Mouse (Mus musculus): ENCODE data around the gene Zfp719. TPM values are rescaled to one million over a fixed set of nuclear protein-coding genes. Genes with fewer than 3 reads are reported as not detected.
A peak's percentile ranks its signal among the peaks of the same experiment; 100 is the strongest.

Zfp719 gene
- polyA plus RNA-seq (2014; fragmentation: Nextera tagmentation; extraction: Ambion mirVana), result 16.5 and 19.8 TPM in 2 replicates

DNA sequence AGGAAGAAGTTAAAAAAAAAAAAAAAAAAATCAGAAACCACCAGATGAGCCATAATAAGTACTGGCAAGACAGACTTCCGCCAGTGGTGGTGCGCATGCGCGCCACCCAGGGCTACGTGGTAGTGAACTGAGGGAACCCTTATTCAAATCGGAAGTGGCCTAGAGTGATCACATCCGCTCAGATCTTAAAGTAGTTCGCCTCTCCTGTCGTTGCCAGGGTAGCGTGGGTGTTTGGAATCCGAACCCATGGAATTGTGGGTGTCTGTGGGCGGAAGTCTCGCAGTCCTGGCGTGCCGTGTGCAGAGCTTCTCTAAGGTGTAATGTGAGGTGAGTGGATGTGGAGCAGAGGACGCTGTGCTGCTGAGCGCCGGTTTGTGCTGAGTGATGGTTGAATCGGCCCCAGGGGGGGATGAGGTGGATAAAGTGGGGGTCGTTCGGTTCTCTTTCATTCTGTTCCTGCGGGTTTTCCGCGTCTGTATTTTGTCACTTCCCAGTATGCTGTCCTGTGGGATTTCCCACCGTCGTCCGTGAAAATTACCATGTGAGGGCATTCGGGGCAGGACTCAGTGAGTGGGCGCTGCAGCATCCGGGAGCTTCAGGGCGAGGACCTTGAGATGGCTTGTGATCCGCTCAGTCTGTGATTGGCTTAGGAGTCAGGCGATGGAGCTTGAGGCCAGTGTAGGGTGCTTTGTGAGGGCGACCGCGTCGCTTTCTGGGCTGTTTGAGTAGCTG, at the start of gene Zfp719:
Gene Zfp719, plus strand, starts transcription at position 171 of the 732 bp plus-strand sequence.
- under 1% methylated on average over 37 of the region's 37 CpGs for WGBS

DNA sequence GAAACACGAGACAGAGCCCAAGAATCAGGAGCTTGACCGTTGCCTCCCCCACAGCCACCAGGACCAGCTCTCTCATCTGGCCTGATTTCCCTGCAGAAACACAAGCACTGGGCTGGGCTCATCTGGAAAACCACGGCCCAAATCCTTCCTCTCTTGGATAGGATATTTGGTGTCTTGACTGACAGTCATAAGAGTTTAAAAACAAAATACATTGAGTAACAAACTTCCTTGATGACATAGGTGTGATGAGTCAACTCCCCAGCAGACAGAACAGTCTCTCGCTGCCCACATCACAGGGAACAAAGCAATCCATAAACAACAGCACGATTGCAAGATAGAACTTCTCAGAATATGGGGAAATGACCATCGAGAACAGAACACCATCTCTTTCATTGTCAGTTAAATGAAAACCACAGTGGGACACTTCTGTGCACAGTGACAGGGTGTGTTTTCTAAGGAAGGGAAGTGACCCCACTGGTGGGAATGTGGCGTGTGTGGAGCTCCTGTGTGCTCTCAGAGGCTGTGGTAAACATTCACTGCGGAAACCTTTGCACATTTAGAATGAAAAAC, 49.1 kb upstream of the Zfp719 start:
- Histone ChIP-seq H3K27ac (ENCODE audit: low read depth, low read length) (no peak overlapping the region), H3K4me1 (ENCODE audit: control insufficient read depth, insufficient read depth, low read length) (no peaks in the 10 kb centered on the region), H3K27me3 (ENCODE audit: control insufficient read depth, insufficient read depth, low read length) (no peaks in the 10 kb centered on the region), H3K4me3 (ENCODE audit: low read depth, low read length) (no peak overlapping the region), H3K4me2 (ENCODE audit: low read depth, low read length) (no peak overlapping the region), H3K9me3 (ENCODE audit: control insufficient read depth, low read length) (no peaks in the 10 kb centered on the region), H3K36me3 (ENCODE audit: control insufficient read depth, insufficient read depth, low read length) (no peaks in the 10 kb centered on the region), H3K9ac (replicated peaks; ENCODE audit: low read depth, low read length) (no peak overlapping the region)
- no peak for ATAC-seq (ENCODE audit: low read depth)
- WGBS, result 74% methylated on average over 8 of the region's 8 CpGs

More for the DNA sequence above, at the start of gene Zfp719:
- H3K9me3 ChIP-seq (ENCODE audit: control insufficient read depth, low read length), result no peaks in the 10 kb centered on the region
- H3K36me3 ChIP-seq (ENCODE audit: control insufficient read depth, insufficient read depth, low read length), result peaks cover 18% of the 10 kb centered on the region
- H3K27ac ChIP-seq (ENCODE audit: low read depth, low read length), result peak within 1 kb of the TSS; percentile 81
- ATAC-seq (ENCODE audit: low read depth), result peak; percentile 98
- no peaks in the 10 kb centered on the region for H3K27me3 ChIP-seq (ENCODE audit: control insufficient read depth, insufficient read depth, low read length)
- peak within 1 kb of the TSS; percentile 69 for H3K4me2 ChIP-seq (ENCODE audit: low read depth, low read length)
- peaks cover 12% of the 10 kb centered on the region for H3K4me1 ChIP-seq (ENCODE audit: control insufficient read depth, insufficient read depth, low read length)
- H3K4me3 ChIP-seq (ENCODE audit: low read depth, low read length), result peak within 1 kb of the TSS; percentile 70
- H3K9ac ChIP-seq (replicated peaks; ENCODE audit: low read depth, low read length), result peak within 1 kb of the TSS; percentile 73

DNA sequence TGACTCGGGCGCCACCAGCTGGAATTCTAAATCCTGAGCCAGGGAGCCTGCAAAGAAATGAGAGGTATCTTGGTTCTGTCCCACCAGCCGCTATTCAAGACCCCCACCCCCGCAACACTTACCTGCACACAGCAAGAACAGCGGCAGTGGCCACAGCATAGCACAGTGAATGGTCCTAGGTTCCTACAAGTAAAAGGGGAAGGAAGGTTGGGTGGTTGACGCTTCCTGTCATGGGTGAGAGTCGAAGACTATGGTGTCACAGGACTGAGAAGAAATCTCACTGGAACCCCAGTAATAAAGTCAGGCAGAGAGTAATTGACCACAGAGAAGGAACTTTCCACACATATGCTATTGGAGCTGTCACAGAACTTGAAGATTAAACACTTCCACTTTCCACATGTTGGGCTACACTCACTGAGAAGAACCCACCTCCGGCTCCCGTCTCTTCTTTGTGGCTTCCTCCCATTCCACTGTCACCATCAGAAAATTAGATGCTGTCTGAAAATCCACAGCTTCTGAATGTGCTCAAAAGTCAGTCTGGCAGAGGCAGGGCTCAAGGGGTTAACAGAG, 46.4 kb upstream of the Zfp719 start:
- WGBS, result 91% methylated on average over 9 of the region's 9 CpGs
- ATAC-seq (ENCODE audit: low read depth), result no peak
- H3K27me3 ChIP-seq (ENCODE audit: control insufficient read depth, insufficient read depth, low read length), result no peaks in the 10 kb centered on the region

DNA sequence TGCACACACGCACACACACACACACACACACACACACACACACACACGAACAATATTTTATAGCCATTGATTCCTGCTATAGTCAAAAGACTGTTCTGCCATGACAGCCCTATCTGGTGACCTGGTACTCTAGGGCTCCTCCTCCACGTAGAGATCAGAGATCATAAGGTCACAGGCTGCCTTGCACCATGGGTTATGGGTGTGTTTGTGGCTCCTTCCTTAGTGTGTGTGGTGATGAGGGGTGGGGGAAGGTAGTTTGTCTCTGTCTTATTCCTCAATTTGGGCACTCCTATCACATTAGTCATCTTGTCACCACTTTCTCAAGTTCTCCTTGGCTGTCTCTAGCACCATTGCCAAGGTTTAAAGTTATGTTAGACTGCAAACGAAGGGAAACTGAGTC, 40.9 kb upstream of the Zfp719 start:
- Histone ChIP-seq H3K9me3 (ENCODE audit: control insufficient read depth, low read length) (no peaks in the 10 kb centered on the region), H3K4me2 (ENCODE audit: low read depth, low read length) (no peak overlapping the region), H3K36me3 (ENCODE audit: control insufficient read depth, insufficient read depth, low read length) (no peaks in the 10 kb centered on the region), H3K4me3 (ENCODE audit: low read depth, low read length) (no peak overlapping the region), H3K9ac (replicated peaks; ENCODE audit: low read depth, low read length) (no peak overlapping the region), H3K27me3 (ENCODE audit: control insufficient read depth, insufficient read depth, low read length) (no peaks in the 10 kb centered on the region), H3K27ac (ENCODE audit: low read depth, low read length) (no peak overlapping the region), H3K4me1 (ENCODE audit: control insufficient read depth, insufficient read depth, low read length) (no peaks in the 10 kb centered on the region)
- ATAC-seq (ENCODE audit: low read depth), result no peak
- 70% methylated on average over 4 of the region's 4 CpGs for WGBS

More for the DNA sequence above, 46.4 kb upstream of the Zfp719 start:
- H3K4me2 ChIP-seq (ENCODE audit: low read depth, low read length), result no peak overlapping the region
- H3K9ac ChIP-seq (replicated peaks; ENCODE audit: low read depth, low read length), result no peak overlapping the region
- H3K36me3 ChIP-seq (ENCODE audit: control insufficient read depth, insufficient read depth, low read length), result no peaks in the 10 kb centered on the region
- H3K4me1 ChIP-seq (ENCODE audit: control insufficient read depth, insufficient read depth, low read length), result no peaks in the 10 kb centered on the region
- H3K9me3 ChIP-seq (ENCODE audit: control insufficient read depth, low read length), result no peaks in the 10 kb centered on the region
- H3K4me3 ChIP-seq (ENCODE audit: low read depth, low read length), result no peak overlapping the region
- H3K27ac ChIP-seq (ENCODE audit: low read depth, low read length), result no peak overlapping the region

DNA sequence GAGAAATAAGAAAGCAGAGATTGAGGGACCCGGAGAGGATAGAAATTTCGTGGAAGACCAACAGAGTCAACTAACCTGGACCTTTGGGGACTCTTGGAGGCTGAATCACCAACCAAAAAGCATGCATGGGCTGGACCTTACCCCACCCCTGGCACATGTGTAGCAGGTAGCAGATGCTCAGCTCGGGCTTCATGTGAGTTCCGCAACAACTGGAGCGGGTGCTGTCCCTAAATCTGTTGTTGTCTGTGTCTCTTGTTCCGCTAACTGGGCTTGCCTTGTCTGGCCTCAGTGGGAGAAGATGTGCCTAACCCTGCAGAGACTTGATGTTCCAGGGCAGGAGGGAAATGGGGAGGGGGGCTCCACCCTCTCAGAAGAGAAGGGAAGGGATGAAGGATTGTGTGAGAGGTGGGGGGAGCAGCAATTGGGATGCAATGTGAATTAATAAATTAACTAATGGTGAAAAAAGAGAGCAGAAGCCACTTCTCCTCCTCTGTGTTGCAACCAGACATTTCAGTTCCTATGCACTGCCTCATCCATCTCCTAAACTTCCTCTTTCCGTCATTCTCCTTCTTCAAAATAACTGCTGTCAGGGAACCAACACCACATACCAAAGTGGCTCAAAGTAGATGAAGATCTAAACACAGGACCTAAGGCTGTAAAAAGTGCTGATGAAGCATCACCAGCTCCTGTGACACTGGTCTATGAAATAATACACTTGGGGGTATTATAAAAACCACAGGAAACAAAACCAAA, 35.0 kb upstream of the Zfp719 start, which contains the start of gene Cd33:
Gene Cd33, minus strand, starts transcription at position 204 of the 753 bp plus-strand sequence.
- Histone ChIP-seq H3K27me3 (ENCODE audit: control insufficient read depth, insufficient read depth, low read length) (no peaks in the 10 kb centered on the region), H3K4me2 (ENCODE audit: low read depth, low read length) (no peak within 1 kb of the TSS), H3K4me3 (ENCODE audit: low read depth, low read length) (no peak within 1 kb of the TSS), H3K9ac (replicated peaks; ENCODE audit: low read depth, low read length) (no peak within 1 kb of the TSS), H3K27ac (ENCODE audit: low read depth, low read length) (no peak within 1 kb of the TSS), H3K4me1 (ENCODE audit: control insufficient read depth, insufficient read depth, low read length) (no peaks in the 10 kb centered on the region), H3K9me3 (ENCODE audit: control insufficient read depth, low read length) (no peaks in the 10 kb centered on the region), H3K36me3 (ENCODE audit: control insufficient read depth, insufficient read depth, low read length) (no peaks in the 10 kb centered on the region)
- WGBS, result 83% methylated on average over 7 of the region's 7 CpGs
- ATAC-seq (ENCODE audit: low read depth), result no peak

DNA sequence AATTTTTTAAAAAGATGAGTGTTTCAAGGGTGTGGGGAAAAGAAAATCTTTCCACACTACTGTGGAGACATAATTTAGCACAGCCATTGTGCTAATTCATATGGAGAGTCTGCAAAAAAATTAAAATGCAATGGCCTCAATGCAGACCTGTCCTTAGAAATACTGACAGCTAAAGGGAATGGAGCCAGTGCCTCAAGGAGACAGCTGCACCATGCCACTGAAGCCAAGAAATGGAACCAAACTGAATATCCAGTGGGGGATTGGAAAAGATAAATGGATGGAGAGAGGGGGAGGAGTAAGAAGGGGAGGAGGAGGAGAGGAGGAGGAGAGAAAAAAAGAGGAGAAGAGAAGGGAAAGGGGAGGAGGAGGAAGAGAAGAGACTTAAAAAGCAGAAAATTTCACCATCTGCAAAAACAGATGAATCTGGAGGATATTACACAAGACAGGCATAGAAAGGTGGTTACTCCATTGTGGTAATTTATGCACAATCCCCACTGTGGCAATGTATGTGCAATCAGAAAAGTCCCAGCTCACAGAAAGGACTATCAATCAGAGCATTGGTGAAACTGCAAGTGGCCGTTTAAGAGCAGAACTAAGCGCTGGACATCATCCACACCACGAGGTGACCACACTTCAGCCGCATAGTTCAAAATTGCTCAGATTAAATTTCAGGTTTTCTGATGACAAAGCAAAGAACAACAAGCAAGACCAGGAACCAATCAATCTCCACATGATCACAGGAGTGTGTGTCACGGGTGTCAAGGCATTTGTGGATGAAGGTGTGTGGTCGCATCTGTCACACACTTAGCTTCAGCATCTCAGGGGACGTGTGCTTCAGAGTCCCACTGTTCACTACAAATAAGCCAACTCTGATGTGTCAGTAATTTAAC, 33.5 kb upstream of the Zfp719 start:
- no peaks in the 10 kb centered on the region for H3K4me1 ChIP-seq (ENCODE audit: control insufficient read depth, insufficient read depth, low read length)
- H3K27ac ChIP-seq (ENCODE audit: low read depth, low read length), result no peak overlapping the region
- H3K36me3 ChIP-seq (ENCODE audit: control insufficient read depth, insufficient read depth, low read length), result no peaks in the 10 kb centered on the region
- WGBS, result 64% methylated on average over 7 of the region's 7 CpGs
- no peak for ATAC-seq (ENCODE audit: low read depth)
- H3K9ac ChIP-seq (replicated peaks; ENCODE audit: low read depth, low read length), result no peak overlapping the region
- no peaks in the 10 kb centered on the region for H3K9me3 ChIP-seq (ENCODE audit: control insufficient read depth, low read length)
- H3K4me2 ChIP-seq (ENCODE audit: low read depth, low read length), result no peak overlapping the region
- no peak overlapping the region for H3K4me3 ChIP-seq (ENCODE audit: low read depth, low read length)
- H3K27me3 ChIP-seq (ENCODE audit: control insufficient read depth, insufficient read depth, low read length), result no peaks in the 10 kb centered on the region

DNA sequence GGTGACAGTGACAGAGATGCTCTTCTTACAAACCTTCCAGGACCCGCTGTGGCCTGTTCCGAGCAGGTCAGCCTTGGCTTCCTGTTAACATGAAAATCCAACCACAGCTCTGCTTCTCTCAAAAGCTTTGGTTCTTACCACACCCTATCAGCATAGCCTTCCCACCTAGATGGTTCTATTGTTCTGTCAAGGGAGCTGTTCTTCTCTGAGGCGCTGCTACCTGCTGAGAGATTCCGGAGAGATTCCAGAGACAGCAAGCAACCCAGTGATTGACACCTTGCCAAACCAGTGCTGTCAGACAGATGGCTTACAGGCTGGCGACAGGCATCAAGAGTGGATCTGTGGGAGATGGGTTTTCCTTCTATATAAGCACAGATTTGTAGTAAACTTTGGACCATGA, 31.7 kb upstream of the Zfp719 start:
- H3K27ac ChIP-seq (ENCODE audit: low read depth, low read length), result no peak overlapping the region
- no peaks in the 10 kb centered on the region for H3K4me1 ChIP-seq (ENCODE audit: control insufficient read depth, insufficient read depth, low read length)
- no peak overlapping the region for H3K9ac ChIP-seq (replicated peaks; ENCODE audit: low read depth, low read length)
- H3K27me3 ChIP-seq (ENCODE audit: control insufficient read depth, insufficient read depth, low read length), result no peaks in the 10 kb centered on the region
- H3K4me2 ChIP-seq (ENCODE audit: low read depth, low read length), result no peak overlapping the region
- no peaks in the 10 kb centered on the region for H3K36me3 ChIP-seq (ENCODE audit: control insufficient read depth, insufficient read depth, low read length)
- H3K9me3 ChIP-seq (ENCODE audit: control insufficient read depth, low read length), result no peaks in the 10 kb centered on the region
- H3K4me3 ChIP-seq (ENCODE audit: low read depth, low read length), result no peak overlapping the region
- WGBS, result 55% methylated on average over 5 of the region's 5 CpGs
- no peak for ATAC-seq (ENCODE audit: low read depth)

DNA sequence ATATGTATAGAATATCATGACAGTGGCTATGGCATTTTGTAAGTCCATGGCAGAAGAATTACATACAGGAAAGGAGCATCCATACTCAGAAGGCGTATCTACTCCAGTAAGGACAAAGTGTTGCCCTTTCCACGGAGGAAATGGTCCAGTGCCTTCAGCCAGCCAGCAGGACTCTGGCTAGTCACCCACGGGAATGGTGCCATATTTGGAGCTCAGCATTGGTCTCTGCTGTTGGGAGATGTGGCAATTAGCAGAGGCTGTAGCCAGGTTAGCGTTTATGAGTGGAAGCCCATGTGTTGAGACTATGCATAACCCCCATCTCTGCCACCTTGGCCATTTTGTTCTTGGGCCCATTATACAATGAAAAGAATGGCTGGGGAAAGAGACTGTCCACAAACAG, 31.2 kb upstream of the Zfp719 start:
- Histone ChIP-seq H3K4me3 (ENCODE audit: low read depth, low read length) (no peak overlapping the region), H3K27ac (ENCODE audit: low read depth, low read length) (no peak overlapping the region), H3K4me1 (ENCODE audit: control insufficient read depth, insufficient read depth, low read length) (no peaks in the 10 kb centered on the region), H3K4me2 (ENCODE audit: low read depth, low read length) (no peak overlapping the region), H3K9ac (replicated peaks; ENCODE audit: low read depth, low read length) (no peak overlapping the region), H3K9me3 (ENCODE audit: control insufficient read depth, low read length) (no peaks in the 10 kb centered on the region), H3K27me3 (ENCODE audit: control insufficient read depth, insufficient read depth, low read length) (no peaks in the 10 kb centered on the region), H3K36me3 (ENCODE audit: control insufficient read depth, insufficient read depth, low read length) (no peaks in the 10 kb centered on the region)
- 87% methylated on average over 4 of the region's 4 CpGs for WGBS
- ATAC-seq (ENCODE audit: low read depth), result no peak
